Mouse (Mus musculus) embryonic facial prominence, embryonic 12.5 days (tissue): ENCODE results near the gene Pi16. TPM values are rescaled to one million over a fixed set of nuclear protein-coding genes. Genes with fewer than 3 reads are reported as not detected.
"Not testable (repeated sequence)": the region's sequence is repeated elsewhere in the genome, so short reads cannot be mapped to it uniquely, and the experiment has no call there.

Source experiments
- ATAC-seq: fragments of 200-750 bp; cut with Nextera tagmentation; 2 replicates; pipeline ENCODE4 v1.8.0; 2017; ENCODE audit not compliant: insufficient number of reproducible peaks, insufficient read depth, low FRiP score, low TSS enrichment
- H3K27ac ChIP-seq: fragments of 300-500 bp; sonication (generic); 2 replicates; pipeline ENCODE4 v1.5.1; 2016; ENCODE audit warnings: mild to moderate bottlenecking
- H3K27me3 ChIP-seq: fragments of 300-500 bp; sonication (generic); 2 replicates; pipeline ENCODE4 v1.6.1; 2016; ENCODE audit warnings: mild to moderate bottlenecking, moderate library complexity
- H3K36me3 ChIP-seq: fragments of 300-500 bp; sonication (generic); 2 replicates; pipeline ENCODE4 v1.6.1; 2016; ENCODE audit warnings: mild to moderate bottlenecking
- H3K4me1 ChIP-seq: fragments of 300-500 bp; sonication (generic); 2 replicates; pipeline ENCODE4 v1.6.1; 2016
- H3K4me2 ChIP-seq: fragments of 300-500 bp; sonication (generic); replicated peaks from 2 replicates; pipeline ENCODE4 v1.6.1; 2016; ENCODE audit warnings: mild to moderate bottlenecking, moderate library complexity
- H3K4me3 ChIP-seq: fragments of 300-500 bp; sonication (generic); 2 replicates; pipeline ENCODE4 v1.5.1; 2016; ENCODE audit warnings: mild to moderate bottlenecking
- H3K9ac ChIP-seq: fragments of 300-500 bp; sonication (generic); 2 replicates; pipeline ENCODE4 v1.6.1; 2016; ENCODE audit warnings: mild to moderate bottlenecking, moderate library complexity
- H3K9me3 ChIP-seq: fragments of 300-500 bp; sonication (generic); 2 replicates; pipeline ENCODE4 v1.6.1; 2016; ENCODE audit warnings: mild to moderate bottlenecking, moderate library complexity
- WGBS: fragments of 180-500 bp; shearing (Covaris S2); methylation state at CpG from one replicate; pipeline ENCODE4 v1.1.7; 2016; 5-methylcytosine and 5-hydroxymethylcytosine counted together
- polyA plus RNA-seq: library from polyadenylated mRNA; unstranded; fragments of >200 nt; fragmentation: Nextera tagmentation; extraction: Ambion mirVana; gene quantifications from 2 replicates; pipeline ENCODE4 v1.2.1, GENCODE M21; 2016

Pi16 gene
- polyA plus RNA-seq, 1 experiment from 2014 or later: 0.49 TPM

GRCm38 (mm10) chr17:29348996-29349395, 31.5 kb downstream of the Pi16 start:
- ATAC-seq: no peak
- Histone ChIP-seq H3K4me3 (no peak overlapping the region), H3K4me1 (peaks cover 25% of the 10 kb centered on the region), H3K4me2 (no peak overlapping the region), H3K9ac (no peak overlapping the region), H3K9me3 (no peaks in the 10 kb centered on the region), H3K36me3 (peaks cover 8% of the 10 kb centered on the region), H3K27ac (no peak overlapping the region), H3K27me3 (no peaks in the 10 kb centered on the region)
- WGBS: 85% methylated on average over 2 of the region's 2 CpGs

GRCm38 (mm10) chr17:29351056-29351455, 33.6 kb downstream of the Pi16 start:
- H3K27me3 ChIP-seq, H3K27ac ChIP-seq, H3K4me3 ChIP-seq, H3K36me3 ChIP-seq, H3K9me3 ChIP-seq, ATAC-seq, H3K4me2 ChIP-seq, H3K9ac ChIP-seq: not testable (repeated sequence)
- peaks cover 25% of the 10 kb centered on the region for H3K4me1 ChIP-seq
- 70% methylated on average over 5 of the region's 5 CpGs for WGBS

- WGBS: 44% methylated on average over 5 of the region's 5 CpGs
- Histone ChIP-seq H3K27me3 (no peaks in the 10 kb centered on the region), H3K9ac (peak overlapping the region; percentile 47), H3K4me3 (no peak overlapping the region), H3K4me1 (peaks cover 22% of the 10 kb centered on the region), H3K36me3 (no peaks in the 10 kb centered on the region), H3K9me3 (no peaks in the 10 kb centered on the region), H3K27ac (peak overlapping the region; percentile 89), H3K4me2 (peak overlapping the region; percentile 54; the same call in 1 of the 2 replicates)
- ATAC-seq: 0 out of 2 replicates have a peak, but pooled peaks have one; percentile 23
These were observed 38.0 kb downstream of the Pi16 start for GRCm38 (mm10) chr17:29355461-29355840.

GRCm38 (mm10) chr17:29355841-29356478, 38.5 kb downstream of the Pi16 start:
- Histone ChIP-seq H3K4me1 (peaks cover 22% of the 10 kb centered on the region), H3K27ac (peak overlapping the region; percentile 89), H3K4me3 (peak overlapping the region; percentile 30), H3K4me2 (peak overlapping the region; percentile 54), H3K9me3 (no peaks in the 10 kb centered on the region), H3K27me3 (no peaks in the 10 kb centered on the region), H3K36me3 (no peaks in the 10 kb centered on the region), H3K9ac (peak overlapping the region; percentile 47)
- ATAC-seq: peak; percentile 38
- 30% methylated on average over 17 of the region's 17 CpGs for WGBS

GRCm38 (mm10) chr17:29356479-29356856, 39.0 kb downstream of the Pi16 start:
- peak overlapping the region; percentile 54 for H3K4me2 ChIP-seq
- peak; percentile 87 for ATAC-seq
- WGBS: 1% methylated on average over 11 of the region's 11 CpGs
- no peaks in the 10 kb centered on the region for H3K27me3 ChIP-seq
- peak overlapping the region; percentile 47 for H3K9ac ChIP-seq
- peaks cover 22% of the 10 kb centered on the region for H3K4me1 ChIP-seq
- H3K36me3 ChIP-seq: no peaks in the 10 kb centered on the region
- no peaks in the 10 kb centered on the region for H3K9me3 ChIP-seq
- peak overlapping the region; percentile 30 for H3K4me3 ChIP-seq
- peak overlapping the region; percentile 89 for H3K27ac ChIP-seq

GRCm38 (mm10) chr17:29356882-29357281, 39.4 kb downstream of the Pi16 start:
- Histone ChIP-seq H3K4me3 (peak overlapping the region; percentile 30), H3K27ac (peak overlapping the region; percentile 89), H3K4me2 (peak overlapping the region; percentile 54), H3K9ac (peak overlapping the region; percentile 47; the same call in 1 of the 2 replicates), H3K36me3 (no peaks in the 10 kb centered on the region), H3K9me3 (no peaks in the 10 kb centered on the region), H3K4me1 (peaks cover 22% of the 10 kb centered on the region), H3K27me3 (no peaks in the 10 kb centered on the region)
- 0 out of 2 replicates have a peak, but pooled peaks have one; percentile 23 for ATAC-seq
- 7% methylated on average over 9 of the region's 9 CpGs for WGBS

- H3K9ac ChIP-seq: no peak overlapping the region
- no peak overlapping the region for H3K27ac ChIP-seq
- peaks cover 22% of the 10 kb centered on the region for H3K4me1 ChIP-seq
- no peaks in the 10 kb centered on the region for H3K36me3 ChIP-seq
- ATAC-seq: no peak
- H3K9me3 ChIP-seq: no peaks in the 10 kb centered on the region
- no peak overlapping the region for H3K4me2 ChIP-seq
- 68% methylated on average over 3 of the region's 3 CpGs for WGBS
- H3K4me3 ChIP-seq: no peak overlapping the region
- no peaks in the 10 kb centered on the region for H3K27me3 ChIP-seq
These were observed 41.4 kb downstream of the Pi16 start for GRCm38 (mm10) chr17:29358928-29359327.

GRCm38 (mm10) chr17:29360761-29361221, 43.3 kb downstream of the Pi16 start, which contains the start of gene Fgd2:
TSS of gene Fgd2 (plus strand) at chr17:29360914.
- no peak within 1 kb of the TSS for H3K4me3 ChIP-seq
- no peaks in the 10 kb centered on the region for H3K36me3 ChIP-seq
- H3K27me3 ChIP-seq: no peaks in the 10 kb centered on the region
- H3K9ac ChIP-seq: no peak within 1 kb of the TSS
- no peak within 1 kb of the TSS for H3K27ac ChIP-seq
- no peak for ATAC-seq
- WGBS: 16% methylated on average over 5 of the region's 5 CpGs
- H3K4me2 ChIP-seq: no peak within 1 kb of the TSS
- H3K4me1 ChIP-seq: peaks cover 15% of the 10 kb centered on the region
- H3K9me3 ChIP-seq: no peaks in the 10 kb centered on the region

GRCm38 (mm10) chr17:29361982-29362691, 44.7 kb downstream of the Pi16 start:
- Histone ChIP-seq H3K36me3 (no peaks in the 10 kb centered on the region), H3K4me1 (peaks cover 1% of the 10 kb centered on the region; the same call in 1 of the 2 replicates), H3K9ac (no peak overlapping the region), H3K4me2 (no peak overlapping the region), H3K4me3 (no peak overlapping the region), H3K9me3 (no peaks in the 10 kb centered on the region), H3K27ac (no peak overlapping the region), H3K27me3 (no peaks in the 10 kb centered on the region)
- WGBS: 51% methylated on average over 8 of the region's 8 CpGs
- no peak for ATAC-seq

GRCm38 (mm10) chr17:29363109-29363508, 45.6 kb downstream of the Pi16 start:
- Histone ChIP-seq H3K9ac (no peak overlapping the region), H3K27ac (no peak overlapping the region), H3K4me3 (no peak overlapping the region), H3K4me2 (no peak overlapping the region), H3K4me1 (no peaks in the 10 kb centered on the region), H3K9me3 (no peaks in the 10 kb centered on the region), H3K36me3 (no peaks in the 10 kb centered on the region), H3K27me3 (no peaks in the 10 kb centered on the region)
- no peak for ATAC-seq
- 81% methylated on average over 8 of the region's 8 CpGs for WGBS

- 87% methylated on average over 13 of the region's 13 CpGs for WGBS
- H3K36me3 ChIP-seq: no peaks in the 10 kb centered on the region
These were observed 47.7 kb downstream of the Pi16 start for GRCm38 (mm10) chr17:29365105-29365621.

More at GRCm38 (mm10) chr17:29365105-29365621, 47.7 kb downstream of the Pi16 start:
- no peak overlapping the region for H3K27ac ChIP-seq
- H3K4me3 ChIP-seq: no peak overlapping the region
- no peak overlapping the region for H3K4me2 ChIP-seq
- H3K9ac ChIP-seq: no peak overlapping the region
- H3K27me3 ChIP-seq: 0 out of 2 replicates have a peak, but pooled peaks cover 6% of the 10 kb centered on the region
- ATAC-seq: no peak
- peaks cover 4% of the 10 kb centered on the region; the same call in 1 of the 2 replicates for H3K4me1 ChIP-seq
- H3K9me3 ChIP-seq: no peaks in the 10 kb centered on the region
